Mouse (Mus musculus) cerebellum, adult 2 months (tissue): ENCODE measurements around the gene Prdm2.

Experiments used
- CTCF ChIP-seq: fragments of 200-500 bp; IDR thresholded peaks from 2 replicates; pipeline ENCODE4 v1.5.1; 2011; ENCODE audit warnings: low read depth, mild to moderate bottlenecking, control low read depth, low read length, moderate library complexity, borderline replicate concordance; ENCODE audit not compliant: insufficient read depth
- POLR2A ChIP-seq: fragments of 200-500 bp; IDR thresholded peaks from 2 replicates; pipeline ENCODE4 v1.6.1; 2011; ENCODE audit warnings: low read length, control low read depth, borderline replicate concordance; ENCODE audit not compliant: insufficient read depth

DNA sequence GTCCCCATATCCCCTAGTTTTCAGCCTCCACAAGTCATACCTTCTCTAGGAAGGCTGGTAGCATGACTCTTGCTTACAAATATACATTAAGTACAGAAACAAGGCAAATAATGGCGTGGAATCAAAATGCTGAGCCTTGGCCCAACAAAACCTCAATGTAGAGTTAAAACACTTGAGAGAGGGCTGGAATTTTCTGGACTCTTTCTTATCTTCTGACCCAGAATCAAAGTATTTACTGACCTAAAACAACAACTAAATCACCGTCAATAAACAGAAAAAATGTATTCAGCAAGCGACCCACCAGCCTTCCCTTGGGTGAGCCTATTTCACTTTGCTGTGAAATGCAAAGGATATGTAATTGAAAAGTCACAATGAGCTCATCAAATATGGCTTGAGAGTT, 52.0 kb downstream of the Prdm2 start:
- TF ChIP-seq POLR2A (no peak), CTCF (no peak)
